ENCODE assay signal across 27 mouse cellular contexts in the genomic region with DNA sequence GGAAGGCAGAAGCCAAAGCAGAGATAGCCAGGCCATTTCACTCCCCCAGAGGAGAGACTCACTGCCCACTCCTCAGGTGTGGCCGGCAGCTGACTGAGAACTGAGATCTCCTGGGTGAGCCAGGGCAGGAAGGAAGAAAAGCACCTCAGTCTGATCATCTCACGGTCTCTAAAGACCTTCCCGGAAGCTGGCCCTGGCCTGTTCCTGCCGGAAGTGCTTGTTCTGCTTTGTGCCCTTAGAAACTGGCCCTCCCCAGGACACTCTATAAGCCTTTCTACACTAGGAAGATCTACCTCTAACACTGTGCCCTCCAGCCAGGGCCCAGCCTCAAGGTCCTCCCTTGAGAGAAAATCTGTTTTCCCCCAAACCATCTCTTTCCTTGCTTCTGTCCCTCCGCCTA. TPM values are rescaled to one million over a fixed set of nuclear protein-coding genes. Genes with fewer than 3 reads are reported as not detected.
DNase-seq lines count a peak whose midpoint lies in the region; ATAC-seq and TF ChIP-seq lines count a peak whose summit lies in the region.
"Had no signal": no experiment of that assay in that cellular context is flagged by ENCODE, and none has a peak within 500 bp of the region (broad histone marks: within the 10 kb centered on the region; RNA-seq: fewer than 3 reads in every experiment).

No protein-coding gene starts in this region.

- WGBS in liver, postnatal 0 days (ENCODE audit: insufficient replicate concordance), result 59% methylated on average over 5 of the region's 5 CpGs
- 61% methylated on average over 5 of the region's 5 CpGs for WGBS in liver, embryonic 11.5 days
- 50% methylated on average over 5 of the region's 5 CpGs for WGBS in macrophage (ENCODE audit: missing documents)

- H3K27me3 ChIP-seq in liver, postnatal 0 days (ENCODE audit: insufficient read depth, low read length), result no peaks in the 10 kb centered on the region; the same call in 1 of the 2 replicates
- H3K27me3 ChIP-seq in liver, embryonic 11.5 days (replicated peaks; ENCODE audit: control insufficient read depth, insufficient read depth, low read length), result peaks cover 2% of the 10 kb centered on the region; the same call in 1 of the 2 replicates
- H3K27me3 ChIP-seq in MEL (ENCODE audit: control insufficient read depth in 1 of 2, insufficient read depth in 2 of 2, low read length in 2 of 2), result no peaks in the 10 kb centered on the region
- H3K27me3 ChIP-seq: hindbrain, embryonic 13.5 days; neural tube, embryonic 12.5 days; stomach, embryonic 15.5 days had no signal

- TF ChIP-seq EP300 in liver, postnatal 0 days (IDR thresholded peaks at IDR 0.05; ENCODE audit: low read depth), result no peak
- no peak for TF ChIP-seq EP300 in MEL (IDR thresholded peaks at IDR 0.05; ENCODE audit: low read depth in 1 of 2, low read length in 2 of 2)

- no peak overlapping the region for H3K9ac ChIP-seq in liver, postnatal 0 days (replicated peaks)
- H3K9ac ChIP-seq in liver, embryonic 11.5 days (ENCODE audit: low read depth, low read length), result no peak overlapping the region
- H3K9ac ChIP-seq in MEL (ENCODE audit: control insufficient read depth, low read depth, low read length, poor library complexity, severe bottlenecking), result no peak overlapping the region
- H3K9ac ChIP-seq: hindbrain, embryonic 13.5 days; liver, embryonic 15.5 days; neural tube, embryonic 12.5 days; stomach, embryonic 15.5 days had no signal

- TF ChIP-seq RAD21 in MEL (IDR thresholded peaks at IDR 0.05; ENCODE audit: low read depth, low read length), result no peak

- TF ChIP-seq CTCF in liver, postnatal 0 days (IDR thresholded peaks at IDR 0.05; ENCODE audit: low read depth), result no peak
- TF ChIP-seq CTCF in MEL (IDR thresholded peaks at IDR 0.05 in 2 of 3, conservative IDR thresholded peaks at IDR 0.05 in 1 of 3; ENCODE audit: control insufficient read depth in 1 of 3, insufficient read depth in 1 of 3, low read depth in 2 of 3, low read length in 3 of 3, poor library complexity in 1 of 3, severe bottlenecking in 1 of 3), result no peak

- no peak overlapping the region; the same call in 1 of the 2 replicates for H3K4me2 ChIP-seq in liver, postnatal 0 days (ENCODE audit: low read depth, low read length)
- no peak overlapping the region for H3K4me2 ChIP-seq in liver, embryonic 11.5 days
- H3K4me2 ChIP-seq: hindbrain, embryonic 13.5 days; liver, embryonic 15.5 days; neural tube, embryonic 12.5 days; stomach, embryonic 15.5 days had no signal

- H3K4me1 ChIP-seq in liver, postnatal 0 days (ENCODE audit: insufficient read depth), result peaks cover 24% of the 10 kb centered on the region
- H3K4me1 ChIP-seq in liver, embryonic 11.5 days (replicated peaks; ENCODE audit: control insufficient read depth, insufficient read depth, low read length), result peaks cover 10% of the 10 kb centered on the region
- H3K4me1 ChIP-seq in MEL (ENCODE audit: control insufficient read depth in 1 of 2, insufficient read depth in 2 of 2, low read length in 2 of 2), result peaks cover 3 to 31% of the 10 kb centered on the region in 2 experiments

- H3K27ac ChIP-seq in liver, postnatal 0 days (ENCODE audit: low read depth), result peak overlapping the region; percentile 5; the same call in 1 of the 2 replicates
- no peak overlapping the region for H3K27ac ChIP-seq in liver, embryonic 11.5 days (ENCODE audit: low read depth, low read length)
- H3K27ac ChIP-seq in MEL (ENCODE audit: control insufficient read depth, low read depth, low read length) (peak overlapping the region; percentile 15; the same call in 1 of the 2 replicates), macrophage (peak overlapping the region; percentile 43)
- H3K27ac ChIP-seq: heart, embryonic 10.5 days; hindbrain, embryonic 13.5 days; liver, embryonic 15.5 days; neural tube, embryonic 12.5 days; stomach, embryonic 15.5 days had no signal

- H3K36me3 ChIP-seq in liver, postnatal 0 days (replicated peaks; ENCODE audit: insufficient read depth, low read length), result no peaks in the 10 kb centered on the region
- H3K36me3 ChIP-seq in liver, embryonic 11.5 days (ENCODE audit: control insufficient read depth, insufficient read depth, low read length), result no peaks in the 10 kb centered on the region
- peaks cover 0 to 14% of the 10 kb centered on the region in 2 experiments; a peak in 2 of 4 replicates for H3K36me3 ChIP-seq in MEL (ENCODE audit: control insufficient read depth in 1 of 2, insufficient read depth in 2 of 2, low read length in 2 of 2)
- no peaks in the 10 kb centered on the region for H3K36me3 ChIP-seq in macrophage (ENCODE audit: inconsistent target)
- H3K36me3 ChIP-seq: heart, embryonic 10.5 days; hindbrain, embryonic 13.5 days; liver, embryonic 15.5 days; neural tube, embryonic 12.5 days; stomach, embryonic 15.5 days had no signal

- H3K9me3 ChIP-seq in liver, postnatal 0 days (ENCODE audit: low read length), result 0 out of 2 replicates have a peak, but pooled peaks cover 2% of the 10 kb centered on the region
- peaks cover 4% of the 10 kb centered on the region; the same call in 1 of the 2 replicates for H3K9me3 ChIP-seq in liver, embryonic 11.5 days (ENCODE audit: control insufficient read depth, low read length)
- H3K9me3 ChIP-seq in MEL (replicated peaks; ENCODE audit: insufficient read depth, low read length), result no peaks in the 10 kb centered on the region
- H3K9me3 ChIP-seq: hindbrain, embryonic 13.5 days; liver, embryonic 15.5 days; stomach, embryonic 15.5 days had no signal

- H3K79me2 ChIP-seq in MEL (ENCODE audit: control insufficient read depth, insufficient read depth, low read length, poor library complexity), result peaks cover 3% of the 10 kb centered on the region; the same call in 1 of the 2 replicates
- H3K79me2 ChIP-seq in macrophage (ENCODE audit: inconsistent target), result no peaks in the 10 kb centered on the region

- no peak for ATAC-seq in liver, postnatal 0 days
- no peak for ATAC-seq in liver, embryonic 11.5 days (replicated peaks; ENCODE audit: low FRiP score)
- ATAC-seq: CD4-positive, CD25-positive, alpha-beta regulatory T cell, adult 4 months; forebrain, embryonic 14.5 days; intestine, embryonic 16.5 days had no signal

- no peak overlapping the region for H3K4me3 ChIP-seq in liver, postnatal 0 days (ENCODE audit: low read depth, low read length)
- H3K4me3 ChIP-seq in liver, embryonic 11.5 days (ENCODE audit: low read depth, low read length), result no peak overlapping the region
- H3K4me3 ChIP-seq in MEL (ENCODE audit: control insufficient read depth in 1 of 2, insufficient read depth in 1 of 2, low read depth in 2 of 2, low read length in 2 of 2) (no peak overlapping the region), macrophage (ENCODE audit: inconsistent target) (no peak overlapping the region)
- H3K4me3 ChIP-seq: heart, embryonic 10.5 days; hindbrain, embryonic 13.5 days; liver, embryonic 15.5 days; neural tube, embryonic 12.5 days; stomach, embryonic 15.5 days had no signal

- TF ChIP-seq POLR2A in MEL (IDR thresholded peaks at IDR 0.05; ENCODE audit: control insufficient read depth in 1 of 2, insufficient read depth in 1 of 2, low read depth in 1 of 2, low read length in 2 of 2, poor library complexity in 1 of 2), result no peak

- DNase-seq in liver, postnatal 0 days, result no peak
- no peak for DNase-seq in liver, embryonic 11.5 days (ENCODE audit: low spot score)
- DNase-seq in MEL (ENCODE audit: low read depth, low spot score), result no peak
- peak; percentile 78 to 79 for DNase-seq in spleen, postnatal 36 days (ENCODE audit: low spot score in 2 of 2)
- DNase-seq in frontal cortex, postnatal 10 days (ENCODE audit: low spot score in 2 of 2), result no peak
- no peak for DNase-seq in adrenal gland, adult 18-20 months (ENCODE audit: low spot score in 2 of 2)
- DNase-seq: adrenal gland, postnatal 14 days; cerebellum, adult 18-20 months; cerebellum, postnatal 25 days; gastrocnemius, postnatal 25 days; heart, adult 11 months; heart, postnatal 4 days; kidney, adult 9 months; kidney, postnatal 14 days; liver; lung, postnatal 4 days; midbrain, embryonic 14.5 days; right cerebral cortex, postnatal 14 days had no signal

TF ChIP-seq in MEL, 35 proteins besides CTCF, POLR2A, EP300 and RAD21:
- TF ChIP-seq MAZ (IDR thresholded peaks at IDR 0.05; ENCODE audit: low read depth, low read length), result no peak
- TF ChIP-seq RCOR1 (IDR thresholded peaks at IDR 0.05; ENCODE audit: low read depth, low read length), result no peak
- TF ChIP-seq MEF2A (IDR thresholded peaks at IDR 0.05; ENCODE audit: extremely low read depth, insufficient replicate concordance, low read depth, low read length, poor library complexity, severe bottlenecking), result no peak
- TF ChIP-seq CHD2 (IDR thresholded peaks at IDR 0.05; ENCODE audit: low read length), result no peak
- no peak for TF ChIP-seq GATA1 (IDR thresholded peaks at IDR 0.05; ENCODE audit: low read depth, low read length)
- TF ChIP-seq MYB (IDR thresholded peaks at IDR 0.05; ENCODE audit: low read depth, low read length), result no peak
- no peak for TF ChIP-seq HCFC1 (IDR thresholded peaks at IDR 0.05; ENCODE audit: low read depth, low read length)

RNA-seq across cellular contexts. Expression of a gene that starts 42.4 kb away (rescaled TPM):
- 1,306 and 1,327 TPM in 2 replicates for polyA plus RNA-seq in liver, postnatal 0 days (2015; fragmentation: Nextera tagmentation; extraction: Ambion mirVana)
- polyA plus RNA-seq in liver, embryonic 11.5 days (2014; fragmentation: Nextera tagmentation; extraction: Ambion mirVana), result 1,897 and 1,996 TPM in 2 replicates
- 573 and 574 TPM in 2 replicates for total RNA-seq in MEL (2012; rRNA removed)
- polyA plus RNA-seq in MEL (2012; ENCODE audit: insufficient read depth in 1 of 2, insufficient read length in 2 of 2, low read depth in 1 of 2, low replicate concordance in 2 of 2, missing spikeins in 1 of 2), result 100 to 1,000 TPM; 265 to 903 TPM
- total RNA-seq in macrophage (2018; cell fraction: chromatin; rRNA removed), result 100 to 1,000 TPM in 9 of 26 experiments, 10 to 100 TPM in 17; 24.0 to 166 (median 85.8) TPM
- total RNA-seq in macrophage (2018; cell fraction: cytosol; rRNA removed), result 1,000 to 10,000 TPM in 1 of 26 experiments, 100 to 1,000 TPM in 25; 716 to 1,086 (median 853) TPM
- total RNA-seq in macrophage (2018; cell fraction: nucleus; rRNA removed), result 100 to 1,000 TPM in 23 of 26 experiments, 10 to 100 TPM in 3; 59.1 to 236 (median 165) TPM
- polyA plus RNA-seq in macrophage (2018), result 677 to 1,075 TPM (median 721 TPM) in 3 replicates
- total RNA-seq in adrenal gland, adult 18-20 months (2021), result 100 to 1,000 TPM; 557 to 688 TPM

RNA-seq across cellular contexts. Expression of a gene that starts 45.5 kb away (rescaled TPM):
- 7.3 and 7.9 TPM in 2 replicates for polyA plus RNA-seq in liver, postnatal 0 days (2015; fragmentation: Nextera tagmentation; extraction: Ambion mirVana)
- polyA plus RNA-seq in liver, embryonic 11.5 days (2014; fragmentation: Nextera tagmentation; extraction: Ambion mirVana), result 17.5 and 18.4 TPM in 2 replicates
- total RNA-seq in MEL (2012; rRNA removed), result 17.4 and 17.8 TPM in 2 replicates
- 10 to 100 TPM in 1 of 2 experiments, not detected in 1; 23.2 TPM for polyA plus RNA-seq in MEL (2012; ENCODE audit: insufficient read depth in 1 of 2, insufficient read length in 2 of 2, low read depth in 1 of 2, low replicate concordance in 2 of 2, missing spikeins in 1 of 2)
- 100 to 1,000 TPM in 12 of 26 experiments, 10 to 100 TPM in 14; 51.4 to 260 (median 95.3) TPM for total RNA-seq in macrophage (2018; cell fraction: chromatin; rRNA removed)
- 100 to 1,000 TPM in 2 of 26 experiments, 10 to 100 TPM in 24; 54.5 to 110 (median 59.8) TPM for total RNA-seq in macrophage (2018; cell fraction: cytosol; rRNA removed)
- 100 to 1,000 TPM in 10 of 26 experiments, 10 to 100 TPM in 16; 53.2 to 195 (median 88.9) TPM for total RNA-seq in macrophage (2018; cell fraction: nucleus; rRNA removed)
- 37.0 to 52.8 TPM (median 46.2 TPM) in 3 replicates for polyA plus RNA-seq in macrophage (2018)
- total RNA-seq in adrenal gland, adult 18-20 months (2021), result 10 to 100 TPM; 50.4 to 54.0 TPM

Comparison
In these comparisons a context has a peak if more than half of its experiments do, and no peak if none do; other contexts are left out.
1. DNase-seq: peak in spleen, postnatal 36 days (2 of 2); none in liver, postnatal 0 days (single experiment), liver, embryonic 11.5 days (single experiment), MEL (single experiment), frontal cortex, postnatal 10 days (0 of 2) and adrenal gland, adult 18-20 months (0 of 2).